Comparison of ENCODE assay signal across 9 mouse cellular contexts in genomic region chr14:21983950-21984730, GRCm38 (mm10). TPM values are rescaled to one million over a fixed set of nuclear protein-coding genes. Genes with fewer than 3 reads are reported as not detected.
DNase-seq lines count a peak whose midpoint lies in the region; ATAC-seq and TF ChIP-seq lines count a peak whose summit lies in the region.
"Had no signal": no experiment of that assay in that cellular context is flagged by ENCODE, and none has a peak within 500 bp of the region (broad histone marks: within the 10 kb centered on the region; RNA-seq: fewer than 3 reads in every experiment).

No protein-coding gene starts in this region.

- no peak for TF ChIP-seq POLR2A in kidney, adult 2 months (IDR thresholded peaks at IDR 0.05; ENCODE audit: low read depth, low read length)

- 20% methylated on average over 18 of the region's 18 CpGs for WGBS in kidney, adult 2 months
- WGBS in embryonic facial prominence, embryonic 13.5 days: 6% methylated on average over 18 of the region's 18 CpGs
- WGBS in intestine, embryonic 14.5 days: 9% methylated on average over 18 of the region's 18 CpGs
- WGBS in midbrain, postnatal 0 days: 18% methylated on average over 18 of the region's 18 CpGs

- no peak for DNase-seq in kidney, adult 2 months
- no peak for DNase-seq in kidney, adult 8-10 months
- DNase-seq in intestine, embryonic 14.5 days (ENCODE audit: low spot score): no peak
- no peak for DNase-seq in midbrain, postnatal 0 days (ENCODE audit: low spot score)
- DNase-seq in c-Kit-positive CD71-positive TER-119-positive erythroid progenitor cells, embryonic 14.5 days (ENCODE audit: low spot score): no peak
- no peak for DNase-seq in thymus, postnatal 25 days
- DNase-seq in cerebellum, adult 11 months: no peak

- H3K4me1 ChIP-seq in kidney, adult 2 months (ENCODE audit: control insufficient read depth, insufficient read depth, low read length): no peaks in the 10 kb centered on the region
- peaks cover 29% of the 10 kb centered on the region for H3K4me1 ChIP-seq in embryonic facial prominence, embryonic 13.5 days
- H3K4me1 ChIP-seq in intestine, embryonic 14.5 days (replicated peaks; ENCODE audit: control insufficient read depth, insufficient read depth, low read length): peaks cover 9% of the 10 kb centered on the region
- H3K4me1 ChIP-seq in midbrain, postnatal 0 days (ENCODE audit: insufficient read depth, low read length): 0 out of 2 replicates have a peak, but pooled peaks cover 4% of the 10 kb centered on the region

- H3K4me2 ChIP-seq in embryonic facial prominence, embryonic 13.5 days: peak overlapping the region; percentile 77
- H3K4me2 ChIP-seq in intestine, embryonic 14.5 days (ENCODE audit: low read length): peak overlapping the region; percentile 71
- H3K4me2 ChIP-seq in midbrain, postnatal 0 days (ENCODE audit: low read depth, low read length, poor library complexity, severe bottlenecking): peak overlapping the region; percentile 91

- H3K36me3 ChIP-seq in kidney, adult 2 months (ENCODE audit: control insufficient read depth, insufficient read depth, low read length): peaks cover 16% of the 10 kb centered on the region
- peaks cover 14% of the 10 kb centered on the region for H3K36me3 ChIP-seq in embryonic facial prominence, embryonic 13.5 days
- peaks cover 18% of the 10 kb centered on the region for H3K36me3 ChIP-seq in intestine, embryonic 14.5 days (ENCODE audit: control insufficient read depth, insufficient read depth, low read length)
- H3K36me3 ChIP-seq in midbrain, postnatal 0 days (ENCODE audit: insufficient read depth, low read length): no peaks in the 10 kb centered on the region

- peak overlapping the region; percentile 85 for H3K4me3 ChIP-seq in kidney, adult 2 months (ENCODE audit: insufficient read depth, low read depth, low read length)
- H3K4me3 ChIP-seq in embryonic facial prominence, embryonic 13.5 days: peak overlapping the region; percentile 83
- H3K4me3 ChIP-seq in intestine, embryonic 14.5 days (ENCODE audit: low read depth, low read length): peak overlapping the region; percentile 58
- peak overlapping the region; percentile 78 for H3K4me3 ChIP-seq in midbrain, postnatal 0 days (ENCODE audit: low read depth, low read length)
- H3K4me3 ChIP-seq: myocyte had no signal

- H3K9me3 ChIP-seq in embryonic facial prominence, embryonic 13.5 days: no peaks in the 10 kb centered on the region
- H3K9me3 ChIP-seq in intestine, embryonic 14.5 days (ENCODE audit: control insufficient read depth, low read length): no peaks in the 10 kb centered on the region
- no peaks in the 10 kb centered on the region for H3K9me3 ChIP-seq in midbrain, postnatal 0 days (ENCODE audit: low read length)

- no peaks in the 10 kb centered on the region for H3K27me3 ChIP-seq in kidney, adult 2 months (replicated peaks; ENCODE audit: control insufficient read depth, insufficient read depth, low read length)
- H3K27me3 ChIP-seq in embryonic facial prominence, embryonic 13.5 days: peaks cover 24% of the 10 kb centered on the region
- no peaks in the 10 kb centered on the region for H3K27me3 ChIP-seq in intestine, embryonic 14.5 days (replicated peaks; ENCODE audit: control insufficient read depth, insufficient read depth, low read length)
- H3K27me3 ChIP-seq in midbrain, postnatal 0 days (ENCODE audit: insufficient read depth, low read length): peaks cover 17% of the 10 kb centered on the region

- ATAC-seq in embryonic facial prominence, embryonic 13.5 days (ENCODE audit: insufficient number of reproducible peaks, insufficient read depth, low FRiP score, low TSS enrichment, low read depth): no peak
- no peak for ATAC-seq in intestine, embryonic 14.5 days (replicated peaks; ENCODE audit: low FRiP score, low TSS enrichment, low read depth)
- ATAC-seq in midbrain, postnatal 0 days (ENCODE audit: low FRiP score): no peak

- H3K27ac ChIP-seq in kidney, adult 2 months (ENCODE audit: insufficient read depth, low read depth, low read length): peak overlapping the region; percentile 92
- peak overlapping the region; percentile 98 for H3K27ac ChIP-seq in embryonic facial prominence, embryonic 13.5 days
- peak overlapping the region; percentile 100 for H3K27ac ChIP-seq in intestine, embryonic 14.5 days (ENCODE audit: low read depth)
- no peak overlapping the region for H3K27ac ChIP-seq in midbrain, postnatal 0 days (ENCODE audit: low read depth, low read length)

- no peak for TF ChIP-seq CTCF in kidney, adult 2 months (conservative IDR thresholded peaks at IDR 0.05; ENCODE audit: insufficient read depth, insufficient read length, low read depth, low read length)
- no peak for TF ChIP-seq CTCF in midbrain, postnatal 0 days (IDR thresholded peaks at IDR 0.05)

- H3K9ac ChIP-seq in embryonic facial prominence, embryonic 13.5 days: peak overlapping the region; percentile 97
- H3K9ac ChIP-seq in intestine, embryonic 14.5 days (ENCODE audit: low read length): peak overlapping the region; percentile 98
- peak overlapping the region; percentile 74; the same call in 1 of the 2 replicates for H3K9ac ChIP-seq in midbrain, postnatal 0 days (replicated peaks; ENCODE audit: low read length, poor library complexity, severe bottlenecking)

RNA-seq across cellular contexts. Expression of gene Zfp503, which starts 5.3 kb away (rescaled TPM):
- polyA plus RNA-seq in kidney, adult 2 months (2012; rRNA removed): 56.9 and 85.8 TPM in 2 replicates
- polyA plus RNA-seq in embryonic facial prominence, embryonic 13.5 days (2015; fragmentation: Nextera tagmentation; extraction: Ambion mirVana): 25.9 and 30.5 TPM in 2 replicates
- 11.4 and 12.7 TPM in 2 replicates for polyA plus RNA-seq in intestine, embryonic 14.5 days (2014; fragmentation: Nextera tagmentation; extraction: Ambion mirVana)
- 9.1 and 10.1 TPM in 2 replicates for total RNA-seq in midbrain, postnatal 0 days (2014; rRNA removed)
- polyA plus RNA-seq in midbrain, postnatal 0 days (2015; fragmentation: Nextera tagmentation; extraction: Ambion mirVana): 4.2 and 4.3 TPM in 2 replicates

RNA-seq across cellular contexts. Expression of gene Lrmda, which starts 35.4 kb away (rescaled TPM):
- polyA plus RNA-seq in kidney, adult 2 months (2012; rRNA removed): 3.3 TPM in 2 replicates
- polyA plus RNA-seq in embryonic facial prominence, embryonic 13.5 days (2015; fragmentation: Nextera tagmentation; extraction: Ambion mirVana): 0.52 and 1.2 TPM in 2 replicates
- polyA plus RNA-seq in intestine, embryonic 14.5 days (2014; fragmentation: Nextera tagmentation; extraction: Ambion mirVana): 0.63 and 0.70 TPM in 2 replicates
- total RNA-seq in midbrain, postnatal 0 days (2014; rRNA removed): not detected in 2 replicates
- 0.34 and 0.35 TPM in 2 replicates for polyA plus RNA-seq in midbrain, postnatal 0 days (2015; fragmentation: Nextera tagmentation; extraction: Ambion mirVana)
